Mouse (Mus musculus) left cerebral cortex, adult 2 months (tissue): ENCODE measurements at regions not wholly inside any gene's neighbourhood (a gene's known extent, or its start where the extent isn't known, plus 50 kb on each side); places are given as distances from the start of the nearest gene placed in this dataset.

Experiments
- DNase-seq, 2 experiments: peaks; one replicate each; pipeline ENCODE4 v3.0.0; 2021 to 2022; ENCODE audit warnings: low spot score in 2 of 2, mixed read lengths in 1 of 2; ENCODE audit errors: extremely low spot score in 1 of 2
- H3K27ac ChIP-seq: fragments of 200-600 bp; 2 replicates; pipeline ENCODE4 v1.8.1; 2022
- H3K4me3 ChIP-seq: fragments of 200-600 bp; 2 replicates; pipeline ENCODE4 v1.8.1; 2022
- CTCF ChIP-seq: fragments of 200-600 bp; IDR thresholded peaks from 2 replicates; pipeline ENCODE4 v1.8.1; 2022; ENCODE audit warnings: antibody characterized with exemption, mild to moderate bottlenecking, moderate library complexity
- intact Hi-C: fragments of 180-260 bp; cut with DNase I; formaldehyde crosslinking; loops from one replicate; pipeline ENCODE4 v1.15.1; 2025

GRCm38 (mm10) chr14:9492228-9492627 lies 826.2 kb upstream of the 4930452B06Rik start:
- TF ChIP-seq CTCF = no peak
- DNase-seq = no peak
- H3K27ac ChIP-seq = no peak overlapping the region
- intact Hi-C loops = no loop called here
- no peak overlapping the region for H3K4me3 ChIP-seq

GRCm38 (mm10) chr14:9488585-9488984 lies 822.5 kb upstream of the 4930452B06Rik start:
- Histone ChIP-seq H3K27ac (no peak overlapping the region), H3K4me3 (no peak overlapping the region)
- no peak for TF ChIP-seq CTCF
- DNase-seq = no peak
- intact Hi-C loops = no loop called here

- intact Hi-C loops = no loop called here
- Histone ChIP-seq H3K4me3 (no peak overlapping the region), H3K27ac (no peak overlapping the region)
- DNase-seq = no peak
- no peak for TF ChIP-seq CTCF
Observed at GRCm38 (mm10) chr14:9478981-9479380, 812.9 kb upstream of the 4930452B06Rik start.

GRCm38 (mm10) chr14:9475169-9475568 lies 809.1 kb upstream of the 4930452B06Rik start:
- Histone ChIP-seq H3K27ac (0 out of 2 replicates have a peak overlapping the region, but pooled peaks have one; percentile 15), H3K4me3 (no peak overlapping the region)
- no peak for TF ChIP-seq CTCF
- intact Hi-C loops = no loop called here
- DNase-seq = peak in 1 of 2 experiments; percentile 13

- Histone ChIP-seq H3K4me3 (no peak overlapping the region), H3K27ac (no peak overlapping the region)
- intact Hi-C loops = no loop called here
- TF ChIP-seq CTCF = no peak
- no peak for DNase-seq
Observed at GRCm38 (mm10) chr14:9469686-9470085, 803.6 kb upstream of the 4930452B06Rik start.

- TF ChIP-seq CTCF = no peak
- Histone ChIP-seq H3K4me3 (no peak overlapping the region), H3K27ac (no peak overlapping the region)
- intact Hi-C loops = no loop called here
- DNase-seq = no peak
Observed at GRCm38 (mm10) chr14:9468654-9469053, 802.6 kb upstream of the 4930452B06Rik start.

- TF ChIP-seq CTCF = no peak
- intact Hi-C loops = no loop called here
Observed at GRCm38 (mm10) chr14:9467690-9468458, 801.8 kb upstream of the 4930452B06Rik start.

GRCm38 (mm10) chr14:9460006-9460405 lies 794.0 kb upstream of the 4930452B06Rik start:
- DNase-seq = peak in 1 of 2 experiments; percentile 31

More at GRCm38 (mm10) chr14:9467690-9468458, 801.8 kb upstream of the 4930452B06Rik start:
- no peak overlapping the region for H3K27ac ChIP-seq
- no peak overlapping the region for H3K4me3 ChIP-seq
- DNase-seq = no peak

GRCm38 (mm10) chr14:9458856-9459255 lies 792.8 kb upstream of the 4930452B06Rik start:
- DNase-seq = no peak
- Histone ChIP-seq H3K4me3 (no peak overlapping the region), H3K27ac (no peak overlapping the region)
- TF ChIP-seq CTCF = no peak
- intact Hi-C loops = no loop called here

More at GRCm38 (mm10) chr14:9460006-9460405, 794.0 kb upstream of the 4930452B06Rik start:
- Histone ChIP-seq H3K4me3 (no peak overlapping the region), H3K27ac (no peak overlapping the region)
- TF ChIP-seq CTCF = no peak
- intact Hi-C loops = no loop called here

- no peak for TF ChIP-seq CTCF
- no peak for DNase-seq
- no peak overlapping the region for H3K4me3 ChIP-seq
- no peak overlapping the region for H3K27ac ChIP-seq
- intact Hi-C loops = no loop called here
Observed at GRCm38 (mm10) chr14:9457801-9458495, 791.9 kb upstream of the 4930452B06Rik start.

- DNase-seq = no peak
- no peak overlapping the region for H3K4me3 ChIP-seq
- TF ChIP-seq CTCF = no peak
- no peak overlapping the region for H3K27ac ChIP-seq
- intact Hi-C loops = no loop called here
Observed at GRCm38 (mm10) chr14:9455986-9456385, 789.9 kb upstream of the 4930452B06Rik start.

GRCm38 (mm10) chr14:9449942-9450341 lies 783.9 kb upstream of the 4930452B06Rik start:
- no peak for DNase-seq
- Histone ChIP-seq H3K4me3 (no peak overlapping the region), H3K27ac (no peak overlapping the region)
- intact Hi-C loops = no loop called here
- TF ChIP-seq CTCF = no peak
